In the genomic region with DNA sequence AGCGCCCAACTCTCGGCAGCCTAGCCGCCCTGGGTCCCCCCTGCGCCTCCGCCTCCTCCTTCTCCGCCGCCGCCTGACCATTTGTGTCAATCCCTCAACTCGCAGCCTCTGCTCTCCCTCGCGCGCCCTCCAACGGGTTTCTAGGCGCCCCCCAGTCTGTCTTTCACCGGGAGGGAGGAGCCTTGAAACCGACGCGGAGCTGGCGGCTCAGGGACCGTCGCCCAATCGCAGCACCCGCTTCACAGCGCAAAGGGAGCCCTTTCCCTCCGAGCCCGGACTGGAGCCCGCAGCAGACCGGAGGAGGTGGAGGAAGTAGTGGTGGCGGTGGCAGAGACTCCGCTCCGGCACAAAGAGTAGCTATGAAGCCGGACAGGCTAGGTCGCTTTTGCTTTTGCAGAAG, we compare ENCODE assay signal across 8 mouse cellular contexts. TPM values are rescaled to one million over a fixed set of nuclear protein-coding genes. Genes with fewer than 3 reads are reported as not detected.
A peak's percentile ranks its signal among the peaks of the same experiment; 100 is the strongest.
DNase-seq lines count a peak whose midpoint lies in the region; ATAC-seq and TF ChIP-seq lines count a peak whose summit lies in the region.

Gene Fzd1, minus strand, starts transcription at position 134 of the 400 bp plus-strand sequence.

- TF ChIP-seq POLR2A in olfactory bulb, adult 2 months (IDR thresholded peaks at IDR 0.05; ENCODE audit: insufficient read depth, low read depth, low read length) = 0 out of 2 replicates have a peak, but pooled peaks have one; percentile 35

- peak within 1 kb of the TSS; percentile 100 for H3K27ac ChIP-seq in lung, embryonic 14.5 days (ENCODE audit: low read depth)
- no peak within 1 kb of the TSS for H3K27ac ChIP-seq in olfactory bulb, adult 2 months (ENCODE audit: insufficient read depth, low read depth, low read length)

- no peak for ATAC-seq in G1E (ENCODE audit: extremely low read depth, insufficient number of reproducible peaks, low FRiP score, poor library complexity, severe bottlenecking)
- ATAC-seq in frontal cortex, adult (ENCODE audit: low TSS enrichment) = peak; percentile 92
- ATAC-seq in lung, embryonic 14.5 days (ENCODE audit: insufficient read depth) = peak; percentile 95

- WGBS in lung, embryonic 14.5 days = under 1% methylated on average over 33 of the region's 33 CpGs
- under 1% methylated on average over 33 of the region's 33 CpGs for WGBS in olfactory bulb, adult 2 months

- H3K36me3 ChIP-seq in G1E (replicated peaks) = no peaks in the 10 kb centered on the region
- peaks cover 24% of the 10 kb centered on the region for H3K36me3 ChIP-seq in lung, embryonic 14.5 days (ENCODE audit: insufficient read depth)

- TF ChIP-seq CTCF in G1E (IDR thresholded peaks at IDR 0.05; ENCODE audit: low read depth, low read length) = no peak
- TF ChIP-seq CTCF in lung, embryonic 14.5 days (IDR thresholded peaks at IDR 0.05; ENCODE audit: low read depth) = peak; percentile 45
- TF ChIP-seq CTCF in olfactory bulb, adult 2 months (IDR thresholded peaks at IDR 0.05; ENCODE audit: insufficient read depth, low read depth, low read length) = no peak

- no peaks in the 10 kb centered on the region; the same call in 1 of the 2 replicates for H3K4me1 ChIP-seq in G1E (ENCODE audit: insufficient read depth, low read depth, low read length)
- H3K4me1 ChIP-seq in lung, embryonic 14.5 days (ENCODE audit: insufficient read depth) = peaks cover 14% of the 10 kb centered on the region; the same call in 1 of the 2 replicates
- peaks cover 25% of the 10 kb centered on the region for H3K4me1 ChIP-seq in olfactory bulb, adult 2 months (ENCODE audit: control insufficient read depth, insufficient read depth, low read length)

- peak within 1 kb of the TSS; percentile 81 for H3K4me2 ChIP-seq in lung, embryonic 14.5 days

- peak within 1 kb of the TSS; percentile 93 for H3K9ac ChIP-seq in lung, embryonic 14.5 days

- H3K27me3 ChIP-seq in G1E (ENCODE audit: insufficient read depth, low read length) = peaks cover 2% of the 10 kb centered on the region; the same call in 1 of the 2 replicates
- H3K27me3 ChIP-seq in lung, embryonic 14.5 days (ENCODE audit: insufficient read depth, low read length) = no peaks in the 10 kb centered on the region

- DNase-seq in G1E (ENCODE audit: low spot score) = no peak
- peak; percentile 86 for DNase-seq in cerebellum, adult 8-10 months
- peak; percentile 95 for DNase-seq in heart, postnatal 4 days
- DNase-seq in layer of hippocampus, adult 9-10 months (ENCODE audit: low spot score) = peak; percentile 44
- peak; percentile 98 for DNase-seq in lung, embryonic 14.5 days
- DNase-seq in urinary bladder, adult 18-20 months (ENCODE audit: low spot score in 2 of 2) = peak; percentile 91 to 93

- peak within 1 kb of the TSS; percentile 27; the same call in 1 of the 2 replicates for H3K4me3 ChIP-seq in G1E (ENCODE audit: low read depth, low read length)
- H3K4me3 ChIP-seq in lung, embryonic 14.5 days (ENCODE audit: low read depth, low read length) = peak within 1 kb of the TSS; percentile 85
- H3K4me3 ChIP-seq in olfactory bulb, adult 2 months (ENCODE audit: insufficient read depth, low read depth, low read length) = peak within 1 kb of the TSS; percentile 75

- peaks cover 25% of the 10 kb centered on the region for H3K9me3 ChIP-seq in G1E (replicated peaks)
- H3K9me3 ChIP-seq in lung, embryonic 14.5 days (ENCODE audit: low read depth, low read length) = no peaks in the 10 kb centered on the region

RNA-seq across cellular contexts. Expression of gene Fzd1, which starts in this region (rescaled TPM):
- not detected in 2 replicates for total RNA-seq in G1E (2014; fragmentation: Nextera tagmentation)
- 0.05 TPM in 1 of 2 replicates, not detected in the other for total RNA-seq in G1E (2017)
- polyA plus RNA-seq in G1E (2012) = not detected in 2 replicates
- total RNA-seq in heart, postnatal 4 days (2021) = 10 to 100 TPM; 28.3 to 28.6 TPM
- 53.2 and 55.9 TPM in 2 replicates for polyA plus RNA-seq in lung, embryonic 14.5 days (2014; fragmentation: Nextera tagmentation; extraction: Ambion mirVana)
- polyA plus RNA-seq in olfactory bulb, adult 2 months (2012; ENCODE audit: insufficient read depth, insufficient read length, low replicate concordance, missing spikeins) = not detected in 2 replicates

Comparison
In these comparisons a context has a peak if more than half of its experiments do, and no peak if none do; other contexts are left out.
1. RNA of gene Fzd1 (total RNA-seq): 28.3 to 28.6 TPM in heart, postnatal 4 days; 0.05 TPM in G1E; every median in the first group is over 10 times any median in the second.
2. RNA of gene Fzd1 (polyA plus RNA-seq): 53.2 to 55.9 TPM in lung, embryonic 14.5 days; not detected in G1E and not detected in olfactory bulb, adult 2 months; every median in the first group is over 10 times any median in the second.
3. H3K4me3 ChIP-seq: peak in every context shown above with its lines; median percentile 85 in lung, embryonic 14.5 days; 75 in olfactory bulb, adult 2 months; 27 in G1E.